Mouse (Mus musculus) midbrain, embryonic 16.5 days (tissue): ENCODE measurements around the gene Manba. TPM values are rescaled to one million over a fixed set of nuclear protein-coding genes. Genes with fewer than 3 reads are reported as not detected.

Source experiments
- ATAC-seq: fragments of 200-750 bp; cut with Nextera tagmentation; 2 replicates; pipeline ENCODE4 v1.8.0; 2017; ENCODE audit warnings: moderate TSS enrichment
- H3K27ac ChIP-seq: fragments of 300-500 bp; sonication (generic); 2 replicates; pipeline ENCODE4 v1.5.1; 2014; ENCODE audit warnings: mild to moderate bottlenecking, low read length, mixed read lengths
- H3K27me3 ChIP-seq: fragments of 300-500 bp; sonication (generic); 2 replicates; pipeline ENCODE4 v1.6.1; 2014; ENCODE audit warnings: low read depth, low read length, mixed read lengths; ENCODE audit not compliant: control insufficient read depth, insufficient read depth
- H3K36me3 ChIP-seq: fragments of 300-500 bp; sonication (generic); 2 replicates; pipeline ENCODE4 v1.6.1; 2014; ENCODE audit warnings: mild to moderate bottlenecking, low read length, moderate library complexity, mixed read lengths; ENCODE audit not compliant: control insufficient read depth, insufficient read depth
- H3K4me1 ChIP-seq: fragments of 300-500 bp; sonication (generic); 2 replicates; pipeline ENCODE4 v1.6.1; 2014; ENCODE audit warnings: mild to moderate bottlenecking, low read length, mixed read lengths; ENCODE audit not compliant: control insufficient read depth, insufficient read depth
- H3K4me2 ChIP-seq: fragments of 300-500 bp; sonication (generic); 2 replicates; pipeline ENCODE4 v1.6.1; 2014; ENCODE audit warnings: mild to moderate bottlenecking, low read length, mixed read lengths
- H3K4me3 ChIP-seq: fragments of 300-500 bp; sonication (generic); 2 replicates; pipeline ENCODE4 v1.5.1; 2014; ENCODE audit warnings: low read depth, mild to moderate bottlenecking, low read length, moderate library complexity, mixed read lengths
- H3K9ac ChIP-seq: fragments of 300-500 bp; sonication (generic); 2 replicates; pipeline ENCODE4 v1.6.1; 2014; ENCODE audit warnings: low read depth, low read length, mixed read lengths
- H3K9me3 ChIP-seq: fragments of 300-500 bp; sonication (generic); replicated peaks from 2 replicates; pipeline ENCODE4 v1.6.1; 2014; ENCODE audit warnings: mild to moderate bottlenecking, low read length, mixed read lengths; ENCODE audit not compliant: control insufficient read depth, poor library complexity, severe bottlenecking
- WGBS: fragments of 180-500 bp; shearing (Covaris S2); extraction: QIAGEN DNeasy Blood & Tissue Kit; methylation state at CpG from one replicate; pipeline ENCODE4 v1.1.7; 2014; 5-methylcytosine and 5-hydroxymethylcytosine counted together
- polyA plus RNA-seq: library from polyadenylated mRNA; unstranded; fragments of >200 nt; fragmentation: Nextera tagmentation; extraction: Ambion mirVana; gene quantifications from 2 replicates; pipeline ENCODE4 v1.2.1, GENCODE M21; 2015

The Manba gene
- polyA plus RNA-seq, 1 experiment from 2014 or later, result 8.4 TPM

- 92% methylated on average over 9 of the region's 9 CpGs for WGBS
- Histone ChIP-seq H3K9me3 (no peaks in the 10 kb centered on the region), H3K4me1 (peaks cover 10% of the 10 kb centered on the region), H3K36me3 (peaks cover 2% of the 10 kb centered on the region), H3K27me3 (no peaks in the 10 kb centered on the region), H3K9ac (no peak overlapping the region), H3K4me3 (no peak overlapping the region), H3K4me2 (no peak overlapping the region), H3K27ac (no peak overlapping the region)
- ATAC-seq, result no peak
Measured at GRCm38 (mm10) chr3:135607021-135607420, 121.6 kb downstream of the Manba start.

- Histone ChIP-seq H3K27me3 (no peaks in the 10 kb centered on the region), H3K27ac (no peak overlapping the region), H3K4me2 (no peak overlapping the region), H3K9ac (no peak overlapping the region), H3K4me1 (peaks cover 10% of the 10 kb centered on the region), H3K36me3 (peaks cover 2% of the 10 kb centered on the region), H3K4me3 (no peak overlapping the region), H3K9me3 (no peaks in the 10 kb centered on the region)
- WGBS, result 94% methylated on average over 24 of the region's 24 CpGs
- ATAC-seq, result no peak
Measured at GRCm38 (mm10) chr3:135607660-135608473, 122.5 kb downstream of the Manba start.

- Histone ChIP-seq H3K27me3 (no peaks in the 10 kb centered on the region), H3K9me3 (no peaks in the 10 kb centered on the region), H3K4me2 (no peak overlapping the region), H3K4me1 (peaks cover 10% of the 10 kb centered on the region), H3K27ac (peak overlapping the region; percentile 85), H3K36me3 (peaks cover 13% of the 10 kb centered on the region), H3K4me3 (no peak overlapping the region), H3K9ac (no peak overlapping the region)
- WGBS, result 14% methylated on average over 3 of the region's 3 CpGs
- ATAC-seq, result peak; percentile 95
Measured at GRCm38 (mm10) chr3:135610221-135610620, 124.8 kb downstream of the Manba start.

GRCm38 (mm10) chr3:135614376-135614775 is 129.0 kb downstream of the Manba start:
- H3K4me3 ChIP-seq, result no peak overlapping the region
- no peaks in the 10 kb centered on the region for H3K27me3 ChIP-seq
- no peak for ATAC-seq
- H3K9ac ChIP-seq, result no peak overlapping the region
- no peaks in the 10 kb centered on the region for H3K9me3 ChIP-seq
- WGBS, result 87% methylated on average over 3 of the region's 3 CpGs
- no peak overlapping the region for H3K27ac ChIP-seq
- peaks cover 23% of the 10 kb centered on the region for H3K36me3 ChIP-seq
- H3K4me2 ChIP-seq, result no peak overlapping the region
- H3K4me1 ChIP-seq, result peaks cover 10% of the 10 kb centered on the region

- H3K9ac ChIP-seq, result no peak overlapping the region
- H3K27ac ChIP-seq, result no peak overlapping the region
- no peak overlapping the region for H3K4me2 ChIP-seq
- peaks cover 23% of the 10 kb centered on the region for H3K36me3 ChIP-seq
- H3K4me1 ChIP-seq, result no peaks in the 10 kb centered on the region
- H3K27me3 ChIP-seq, result no peaks in the 10 kb centered on the region
- no peak overlapping the region for H3K4me3 ChIP-seq
- 94% methylated on average over 7 of the region's 7 CpGs for WGBS
- no peak for ATAC-seq
- H3K9me3 ChIP-seq, result no peaks in the 10 kb centered on the region
Measured at GRCm38 (mm10) chr3:135616730-135617129, 131.3 kb downstream of the Manba start.

Other genes starting within 250 kb of the Manba start
- 4.0 and 4.8 TPM in 2 replicates for gene Bdh2, start 204.4 kb upstream of the Manba start, polyA plus RNA-seq
- gene Slc9b2, start 177.9 kb upstream of the Manba start, polyA plus RNA-seq, result 1.8 and 2.9 TPM in 2 replicates
- 0.41 TPM in 1 of 2 replicates, not detected in the other for gene Slc9b1, start 137.6 kb upstream of the Manba start, polyA plus RNA-seq
- 68.8 and 74.3 TPM in 2 replicates for gene Cisd2, start 61.7 kb upstream of the Manba start, polyA plus RNA-seq
- 336 and 353 TPM in 2 replicates for gene Ube2d3, start 47.5 kb upstream of the Manba start, polyA plus RNA-seq
- gene Nfkb1, start 205.9 kb downstream of the Manba start, polyA plus RNA-seq, result 6.7 and 6.8 TPM in 2 replicates